Mouse (Mus musculus): ENCODE results near the gene Rrp8. TPM values are rescaled to one million over a fixed set of nuclear protein-coding genes. Genes with fewer than 3 reads are reported as not detected.

The Rrp8 gene
- 32.4 and 34.4 TPM in 2 replicates for polyA plus RNA-seq (2015; fragmentation: Nextera tagmentation; extraction: Ambion mirVana)

GRCm38 (mm10) chr7:105736911-105737521, at the start of gene Rrp8:
Gene Rrp8 (minus strand): TSS chr7:105737385.
- H3K9me3 ChIP-seq, result no peaks in the 10 kb centered on the region
- no peaks in the 10 kb centered on the region for H3K27me3 ChIP-seq (replicated peaks)
- peak within 1 kb of the TSS; percentile 73 for H3K4me2 ChIP-seq (replicated peaks)
- peak within 1 kb of the TSS; percentile 90 for H3K4me3 ChIP-seq (replicated peaks)
- H3K36me3 ChIP-seq, result peaks cover 37% of the 10 kb centered on the region
- H3K9ac ChIP-seq, result peak within 1 kb of the TSS; percentile 76
- ATAC-seq, result peak; percentile 14; the same call in 1 of the 2 replicates
- WGBS, result under 1% methylated on average over 30 of the region's 30 CpGs
- peaks cover 16% of the 10 kb centered on the region; the same call in 1 of the 2 replicates for H3K4me1 ChIP-seq (replicated peaks)
- peak within 1 kb of the TSS; percentile 95 for H3K27ac ChIP-seq

- ATAC-seq, result peak; percentile 66; the same call in 1 of the 2 replicates
- WGBS, result 6% methylated on average over 20 of the region's 20 CpGs
Measured at GRCm38 (mm10) chr7:105786506-105787284, 49.5 kb upstream of the Rrp8 start.

GRCm38 (mm10) chr7:105784556-105784955, 47.4 kb upstream of the Rrp8 start:
- Histone ChIP-seq H3K9me3 (no peaks in the 10 kb centered on the region), H3K36me3 (no peaks in the 10 kb centered on the region), H3K4me1 (replicated peaks) (peaks cover 21% of the 10 kb centered on the region), H3K4me2 (replicated peaks) (peak overlapping the region; percentile 3; the same call in 1 of the 2 replicates), H3K4me3 (replicated peaks) (no peak overlapping the region), H3K27ac (no peak overlapping the region), H3K9ac (no peak overlapping the region), H3K27me3 (replicated peaks) (no peaks in the 10 kb centered on the region)
- ATAC-seq, result no peak
- WGBS, result 34% methylated on average over 4 of the region's 4 CpGs

More at GRCm38 (mm10) chr7:105786506-105787284, 49.5 kb upstream of the Rrp8 start:
- H3K9me3 ChIP-seq, result no peaks in the 10 kb centered on the region
- H3K4me1 ChIP-seq (replicated peaks), result peaks cover 21% of the 10 kb centered on the region
- H3K27me3 ChIP-seq (replicated peaks), result no peaks in the 10 kb centered on the region
- peak overlapping the region; percentile 83 for H3K27ac ChIP-seq
- peak overlapping the region; percentile 81 for H3K9ac ChIP-seq
- H3K4me3 ChIP-seq (replicated peaks), result peak overlapping the region; percentile 77
- H3K4me2 ChIP-seq (replicated peaks), result peak overlapping the region; percentile 65
- no peaks in the 10 kb centered on the region for H3K36me3 ChIP-seq

GRCm38 (mm10) chr7:105783861-105784260, 46.7 kb upstream of the Rrp8 start:
- no peaks in the 10 kb centered on the region for H3K27me3 ChIP-seq (replicated peaks)
- no peak overlapping the region for H3K4me3 ChIP-seq (replicated peaks)
- H3K4me2 ChIP-seq (replicated peaks), result no peak overlapping the region
- no peaks in the 10 kb centered on the region for H3K9me3 ChIP-seq
- H3K27ac ChIP-seq, result no peak overlapping the region
- peaks cover 27% of the 10 kb centered on the region for H3K4me1 ChIP-seq (replicated peaks)
- no peak for ATAC-seq
- no peaks in the 10 kb centered on the region for H3K36me3 ChIP-seq
- 53% methylated on average over 4 of the region's 4 CpGs for WGBS
- H3K9ac ChIP-seq, result no peak overlapping the region

GRCm38 (mm10) chr7:105778553-105779265, 41.5 kb upstream of the Rrp8 start:
- H3K27me3 ChIP-seq (replicated peaks), result no peaks in the 10 kb centered on the region
- no peaks in the 10 kb centered on the region for H3K9me3 ChIP-seq
- WGBS, result 16% methylated on average over 4 of the region's 4 CpGs
- peak overlapping the region; percentile 58 for H3K4me2 ChIP-seq (replicated peaks)
- 0 out of 2 replicates have a peak overlapping the region, but pooled peaks have one; percentile 5 for H3K9ac ChIP-seq
- peak overlapping the region; percentile 16; the same call in 1 of the 2 replicates for H3K4me3 ChIP-seq (replicated peaks)
- ATAC-seq, result peak; percentile 84
- H3K4me1 ChIP-seq (replicated peaks), result peaks cover 34% of the 10 kb centered on the region
- H3K36me3 ChIP-seq, result no peaks in the 10 kb centered on the region
- peak overlapping the region; percentile 95 for H3K27ac ChIP-seq

GRCm38 (mm10) chr7:105777797-105778552, 40.8 kb upstream of the Rrp8 start:
- Histone ChIP-seq H3K27ac (peak overlapping the region; percentile 95), H3K4me2 (replicated peaks) (peak overlapping the region; percentile 58), H3K27me3 (replicated peaks) (no peaks in the 10 kb centered on the region), H3K36me3 (no peaks in the 10 kb centered on the region), H3K4me1 (replicated peaks) (peaks cover 34% of the 10 kb centered on the region), H3K9ac (peak overlapping the region; percentile 30), H3K9me3 (no peaks in the 10 kb centered on the region), H3K4me3 (replicated peaks) (peak overlapping the region; percentile 27)
- peak; percentile 84 for ATAC-seq
- 33% methylated on average over 13 of the region's 13 CpGs for WGBS

GRCm38 (mm10) chr7:105777316-105777715, 40.1 kb upstream of the Rrp8 start:
- H3K4me3 ChIP-seq (replicated peaks), result no peak overlapping the region
- no peaks in the 10 kb centered on the region for H3K27me3 ChIP-seq (replicated peaks)
- peaks cover 5% of the 10 kb centered on the region; the same call in 1 of the 2 replicates for H3K36me3 ChIP-seq
- 87% methylated on average over 1 of the region's 1 CpGs for WGBS
- H3K27ac ChIP-seq, result peak overlapping the region; percentile 95
- H3K4me1 ChIP-seq (replicated peaks), result peaks cover 35% of the 10 kb centered on the region
- peak overlapping the region; percentile 58 for H3K4me2 ChIP-seq (replicated peaks)
- no peaks in the 10 kb centered on the region for H3K9me3 ChIP-seq
- peak overlapping the region; percentile 30; the same call in 1 of the 2 replicates for H3K9ac ChIP-seq
- no peak for ATAC-seq

- Histone ChIP-seq H3K27me3 (replicated peaks) (no peaks in the 10 kb centered on the region), H3K4me3 (replicated peaks) (no peak overlapping the region), H3K36me3 (peaks cover 10% of the 10 kb centered on the region; the same call in 1 of the 2 replicates), H3K27ac (no peak overlapping the region), H3K4me1 (replicated peaks) (peaks cover 35% of the 10 kb centered on the region), H3K9ac (no peak overlapping the region), H3K9me3 (no peaks in the 10 kb centered on the region), H3K4me2 (replicated peaks) (no peak overlapping the region)
- 86% methylated on average over 2 of the region's 2 CpGs for WGBS
- ATAC-seq, result no peak
Measured at GRCm38 (mm10) chr7:105776026-105776425, 38.8 kb upstream of the Rrp8 start.

GRCm38 (mm10) chr7:105774661-105775060, 37.5 kb upstream of the Rrp8 start:
- no peak for ATAC-seq
- no peak overlapping the region for H3K4me3 ChIP-seq (replicated peaks)
- no peaks in the 10 kb centered on the region for H3K9me3 ChIP-seq
- H3K9ac ChIP-seq, result no peak overlapping the region
- H3K27me3 ChIP-seq (replicated peaks), result no peaks in the 10 kb centered on the region
- H3K4me2 ChIP-seq (replicated peaks), result no peak overlapping the region
- peaks cover 10% of the 10 kb centered on the region; the same call in 1 of the 2 replicates for H3K36me3 ChIP-seq
- WGBS, result 63% methylated on average over 8 of the region's 8 CpGs
- H3K4me1 ChIP-seq (replicated peaks), result peaks cover 35% of the 10 kb centered on the region
- H3K27ac ChIP-seq, result peak overlapping the region; percentile 48; the same call in 1 of the 2 replicates

GRCm38 (mm10) chr7:105773041-105773440, 35.9 kb upstream of the Rrp8 start:
- 78% methylated on average over 5 of the region's 5 CpGs for WGBS
- no peak overlapping the region for H3K27ac ChIP-seq
- no peak for ATAC-seq

GRCm38 (mm10) chr7:105772331-105772730, 35.1 kb upstream of the Rrp8 start:
- H3K4me2 ChIP-seq (replicated peaks), result no peak overlapping the region
- peaks cover 10% of the 10 kb centered on the region; the same call in 1 of the 2 replicates for H3K36me3 ChIP-seq
- no peak overlapping the region for H3K9ac ChIP-seq
- H3K4me1 ChIP-seq (replicated peaks), result peaks cover 30% of the 10 kb centered on the region
- H3K4me3 ChIP-seq (replicated peaks), result no peak overlapping the region
- ATAC-seq, result no peak
- H3K27me3 ChIP-seq (replicated peaks), result no peaks in the 10 kb centered on the region
- no peaks in the 10 kb centered on the region for H3K9me3 ChIP-seq
- 96% methylated on average over 15 of the region's 15 CpGs for WGBS
- H3K27ac ChIP-seq, result no peak overlapping the region

More at GRCm38 (mm10) chr7:105773041-105773440, 35.9 kb upstream of the Rrp8 start:
- H3K9ac ChIP-seq, result no peak overlapping the region
- H3K9me3 ChIP-seq, result no peaks in the 10 kb centered on the region
- H3K4me3 ChIP-seq (replicated peaks), result no peak overlapping the region
- no peaks in the 10 kb centered on the region for H3K27me3 ChIP-seq (replicated peaks)
- peaks cover 29% of the 10 kb centered on the region for H3K4me1 ChIP-seq (replicated peaks)
- H3K4me2 ChIP-seq (replicated peaks), result no peak overlapping the region
- peaks cover 10% of the 10 kb centered on the region; the same call in 1 of the 2 replicates for H3K36me3 ChIP-seq

Measured in intestine, embryonic 15.5 days (tissue).